Mouse (Mus musculus) urinary bladder, postnatal 36 days (tissue): Measurements from ENCODE around the gene Fam83g.
A peak's percentile ranks its signal among the peaks of the same experiment; 100 is the strongest.
"Not testable (repeated sequence)": the region's sequence is repeated elsewhere in the genome, so short reads cannot be mapped to it uniquely, and the experiment has no call there.

Source experiments
- DNase-seq, 2 experiments: peaks; one replicate each; pipeline ENCODE4 v3.0.0; 2022; ENCODE audit warnings: low spot score in 2 of 2, mixed read lengths in 1 of 2

The Fam83g gene

GRCm38 (mm10) chr11:61683907-61684731 lies at the start of gene Fam83g:
Gene Fam83g, plus strand, starts transcription at chr11:61684091.
- DNase-seq = peak; percentile 80 to 84

GRCm38 (mm10) chr11:61636309-61636708 lies 47.6 kb upstream of the Fam83g start:
- not testable (repeated sequence) for DNase-seq

GRCm38 (mm10) chr11:61637413-61637812 lies 46.5 kb upstream of the Fam83g start:
- no peak for DNase-seq

- no peak for DNase-seq
These were observed 46.0 kb upstream of the Fam83g start for GRCm38 (mm10) chr11:61637856-61638255.

- DNase-seq = no peak
These were observed 44.9 kb upstream of the Fam83g start for GRCm38 (mm10) chr11:61638764-61639536.

- DNase-seq = no peak
These were observed 44.2 kb upstream of the Fam83g start for GRCm38 (mm10) chr11:61639601-61640177.

GRCm38 (mm10) chr11:61640585-61640984 lies 43.3 kb upstream of the Fam83g start:
- not testable (repeated sequence) for DNase-seq

GRCm38 (mm10) chr11:61642106-61642505 lies 41.8 kb upstream of the Fam83g start:
- no peak for DNase-seq

- DNase-seq = no peak
These were observed 40.5 kb upstream of the Fam83g start for GRCm38 (mm10) chr11:61643184-61643961.

- no peak for DNase-seq
These were observed 39.1 kb upstream of the Fam83g start for GRCm38 (mm10) chr11:61644576-61645326.

GRCm38 (mm10) chr11:61645357-61645857 lies 38.5 kb upstream of the Fam83g start:
- no peak for DNase-seq

GRCm38 (mm10) chr11:61646499-61647039 lies 37.3 kb upstream of the Fam83g start:
- DNase-seq = no peak

- no peak for DNase-seq
These were observed 36.6 kb upstream of the Fam83g start for GRCm38 (mm10) chr11:61647110-61647910.

- DNase-seq = no peak
These were observed 35.7 kb upstream of the Fam83g start for GRCm38 (mm10) chr11:61647956-61648748.

GRCm38 (mm10) chr11:61648749-61649115 lies 35.2 kb upstream of the Fam83g start:
- no peak for DNase-seq

GRCm38 (mm10) chr11:61649163-61649580 lies 34.7 kb upstream of the Fam83g start:
- no peak for DNase-seq

GRCm38 (mm10) chr11:61649626-61650025 lies 34.3 kb upstream of the Fam83g start:
- no peak for DNase-seq

- no peak for DNase-seq
These were observed 33.2 kb upstream of the Fam83g start for GRCm38 (mm10) chr11:61650470-61651265.
